Mouse (Mus musculus): ENCODE measurements at regions not wholly inside any gene's neighbourhood (a gene's known extent, or its start where the extent isn't known, plus 50 kb on each side); places are given as distances from the start of the nearest gene placed in this dataset.
"Not testable (repeated sequence)": the region's sequence is repeated elsewhere in the genome, so short reads cannot be mapped to it uniquely, and the experiment has no call there.

- no peak for DNase-seq (ENCODE audit: low spot score in 2 of 2)
These were observed 50.8 kb upstream of the Elmo1 start for GRCm38 (mm10) chr13:20039590-20039989.

- peak; percentile 43 to 44 for DNase-seq (ENCODE audit: low spot score in 2 of 2)
These were observed 51.9 kb upstream of the Elmo1 start for GRCm38 (mm10) chr13:20038463-20038862.

- DNase-seq (ENCODE audit: low spot score in 2 of 2) = no peak
These were observed 53.0 kb upstream of the Elmo1 start for GRCm38 (mm10) chr13:20037436-20037835.

- no peak for DNase-seq (ENCODE audit: low spot score in 2 of 2)
These were observed 56.3 kb upstream of the Elmo1 start for GRCm38 (mm10) chr13:20033937-20034735.

GRCm38 (mm10) chr13:20031660-20032059, 58.7 kb upstream of the Elmo1 start:
- DNase-seq (ENCODE audit: low spot score in 2 of 2) = no peak

- DNase-seq (ENCODE audit: low spot score in 2 of 2) = no peak
These were observed 59.3 kb upstream of the Elmo1 start for GRCm38 (mm10) chr13:20031082-20031481.

- no peak for DNase-seq (ENCODE audit: low spot score in 2 of 2)
These were observed 63.8 kb upstream of the Elmo1 start for GRCm38 (mm10) chr13:20026612-20027011.

GRCm38 (mm10) chr13:20016454-20016853, 73.9 kb upstream of the Elmo1 start:
- not testable (repeated sequence) for DNase-seq (ENCODE audit: low spot score in 2 of 2)

- no peak for DNase-seq (ENCODE audit: low spot score in 2 of 2)
These were observed 77.8 kb upstream of the Elmo1 start for GRCm38 (mm10) chr13:20012621-20013020.

- no peak for DNase-seq (ENCODE audit: low spot score in 2 of 2)
These were observed 81.2 kb upstream of the Elmo1 start for GRCm38 (mm10) chr13:20009164-20009563.

- DNase-seq (ENCODE audit: low spot score in 2 of 2) = no peak
These were observed 82.8 kb upstream of the Elmo1 start for GRCm38 (mm10) chr13:20007561-20007960.

GRCm38 (mm10) chr13:19997606-19998005, 92.8 kb upstream of the Elmo1 start:
- no peak for DNase-seq (ENCODE audit: low spot score in 2 of 2)

- no peak for DNase-seq (ENCODE audit: low spot score in 2 of 2)
These were observed 114.8 kb upstream of the Elmo1 start for GRCm38 (mm10) chr13:19975621-19976020.

GRCm38 (mm10) chr13:19966566-19966965, 123.8 kb upstream of the Elmo1 start:
- DNase-seq (ENCODE audit: low spot score in 2 of 2) = no peak

- no peak for DNase-seq (ENCODE audit: low spot score in 2 of 2)
These were observed 127.4 kb upstream of the Elmo1 start for GRCm38 (mm10) chr13:19963031-19963430.

GRCm38 (mm10) chr13:19928761-19929160, 104.7 kb upstream of the Gpr141 start:
- DNase-seq (ENCODE audit: low spot score in 2 of 2) = no peak

- DNase-seq (ENCODE audit: low spot score in 2 of 2) = no peak
These were observed 103.8 kb upstream of the Gpr141 start for GRCm38 (mm10) chr13:19927807-19928206.

GRCm38 (mm10) chr13:19921084-19921827, 97.2 kb upstream of the Gpr141 start:
- DNase-seq (ENCODE audit: low spot score in 2 of 2) = no peak

GRCm38 (mm10) chr13:19911860-19912584, 88.0 kb upstream of the Gpr141 start:
- DNase-seq (ENCODE audit: low spot score in 2 of 2) = peak in 1 of 2 experiments; percentile 29

- DNase-seq (ENCODE audit: low spot score in 2 of 2) = no peak
These were observed 78.7 kb upstream of the Gpr141 start for GRCm38 (mm10) chr13:19902786-19903185.

GRCm38 (mm10) chr13:19897191-19897590, 73.1 kb upstream of the Gpr141 start:
- DNase-seq (ENCODE audit: low spot score in 2 of 2) = no peak

All from layer of hippocampus, postnatal 10 days (tissue).